17 mouse cellular contexts compared by ENCODE assay signal in genomic region chr12:79260154-79260553, GRCm38 (mm10).
"Had no signal": no experiment of that assay in that cellular context is flagged by ENCODE, and none has a peak within 500 bp of the region (broad histone marks: within the 10 kb centered on the region; RNA-seq: fewer than 3 reads in every experiment).

No protein-coding gene starts in this region.

- H3K27ac ChIP-seq: lung, embryonic 15.5 days; macrophage; midbrain, embryonic 13.5 days; midbrain, embryonic 15.5 days; neural tube, embryonic 12.5 days; stomach, embryonic 15.5 days; stomach, postnatal 0 days had no signal

- H3K4me3 ChIP-seq: lung, embryonic 15.5 days; megakaryocyte, embryonic 14.5 days; midbrain, embryonic 13.5 days; midbrain, embryonic 15.5 days; neural tube, embryonic 12.5 days; stomach, embryonic 15.5 days had no signal

- H3K4me2 ChIP-seq: lung, embryonic 15.5 days; midbrain, embryonic 11.5 days; midbrain, embryonic 13.5 days; midbrain, embryonic 15.5 days; neural tube, embryonic 12.5 days; stomach, embryonic 15.5 days had no signal

- H3K4me1 ChIP-seq: lung, embryonic 15.5 days; megakaryocyte, embryonic 14.5 days; midbrain, embryonic 13.5 days; midbrain, embryonic 15.5 days; neural tube, embryonic 12.5 days; stomach, embryonic 15.5 days had no signal

- H3K9ac ChIP-seq: lung, embryonic 15.5 days; midbrain, embryonic 13.5 days; midbrain, embryonic 15.5 days; neural tube, embryonic 12.5 days; stomach, embryonic 15.5 days had no signal

- ATAC-seq: lung, postnatal 0 days; midbrain, embryonic 13.5 days; midbrain, embryonic 15.5 days had no signal

- DNase-seq: lung, adult 2 months; lung, postnatal 14 days; lung, postnatal 36 days; right cerebral cortex, postnatal 14 days; thymus, adult 2 months; thymus, postnatal 25 days; thymus, postnatal 4 days had no signal

- H3K9me3 ChIP-seq: lung, embryonic 15.5 days; megakaryocyte, embryonic 14.5 days; midbrain, embryonic 13.5 days; midbrain, embryonic 15.5 days; neural tube, embryonic 12.5 days; stomach, embryonic 15.5 days had no signal

- H3K27me3 ChIP-seq: lung, embryonic 15.5 days; megakaryocyte, embryonic 14.5 days; midbrain, embryonic 13.5 days; midbrain, embryonic 15.5 days; neural tube, embryonic 12.5 days; stomach, embryonic 15.5 days had no signal
